Mouse (Mus musculus): ENCODE measurements around the gene Akap1.

DNA sequence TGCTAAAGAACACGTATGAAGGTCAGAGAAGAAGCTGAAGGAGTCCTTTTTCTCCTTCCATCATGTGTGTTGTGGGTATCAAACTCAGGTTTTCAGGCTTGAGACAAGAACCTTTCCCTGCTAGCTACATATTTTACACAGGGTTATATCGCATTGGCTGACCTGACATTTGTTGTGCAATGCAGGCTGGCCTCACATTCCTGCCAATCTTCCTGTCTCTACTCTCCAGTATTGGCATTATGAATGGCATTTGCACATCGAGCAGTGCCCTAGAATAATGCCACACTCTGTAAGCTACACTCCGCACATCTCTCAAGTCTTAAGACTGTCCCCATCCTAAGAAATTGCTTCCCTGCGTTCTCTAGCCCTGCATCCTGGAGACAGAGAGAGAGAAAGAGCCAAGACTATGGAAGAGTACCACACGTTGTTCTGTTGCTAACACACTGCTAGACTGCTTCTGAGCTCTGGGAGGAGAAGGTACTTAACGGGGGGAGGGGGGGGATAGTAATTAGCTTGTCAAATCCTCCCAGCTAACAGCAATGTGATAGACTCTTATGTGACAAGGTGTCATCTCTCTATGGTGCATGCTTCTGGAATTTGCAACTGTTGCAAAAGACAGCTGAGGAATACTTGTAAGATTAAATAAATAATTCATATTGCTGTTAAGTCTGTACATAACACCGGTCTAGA is 20.1 kb upstream of the Akap1 start:
- TF ChIP-seq POLR2A (IDR thresholded peaks at IDR 0.05; ENCODE audit: insufficient read depth, low read depth, low read length) = no peak
- TF ChIP-seq CTCF (IDR thresholded peaks at IDR 0.05) = no peak

All from heart, adult 2 months (tissue).